Mouse (Mus musculus) fat pad, adult 2 months (tissue): Measurements from ENCODE around the gene Pik3r5.

ENCODE experiments used
- DNase-seq: peaks from one replicate; pipeline ENCODE4 v3.0.0-alpha.2; 2011; ENCODE audit warnings: low read depth, low spot score; ENCODE audit errors: extremely low read depth

Pik3r5 gene

DNA sequence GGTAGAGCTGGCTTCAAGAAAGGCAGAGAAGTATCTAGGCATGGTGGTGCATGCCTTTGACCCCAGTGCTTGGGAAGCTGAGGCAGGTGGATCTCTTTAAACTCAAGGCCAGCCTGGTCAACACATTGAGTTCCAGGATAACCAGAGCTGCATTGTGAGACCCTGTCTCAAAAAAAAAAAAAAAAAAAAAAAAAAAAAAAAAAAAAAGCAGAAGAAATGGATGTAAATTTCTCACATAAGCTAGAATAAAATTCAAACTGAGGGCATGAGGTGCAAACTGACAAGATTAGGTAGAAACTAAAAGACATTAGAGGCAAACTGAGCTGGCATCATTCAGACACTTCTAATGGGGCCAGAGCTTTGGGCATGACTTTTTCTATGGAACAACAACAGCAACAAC lies 50.1 kb downstream of the Pik3r5 start:
- no peak for DNase-seq

DNA sequence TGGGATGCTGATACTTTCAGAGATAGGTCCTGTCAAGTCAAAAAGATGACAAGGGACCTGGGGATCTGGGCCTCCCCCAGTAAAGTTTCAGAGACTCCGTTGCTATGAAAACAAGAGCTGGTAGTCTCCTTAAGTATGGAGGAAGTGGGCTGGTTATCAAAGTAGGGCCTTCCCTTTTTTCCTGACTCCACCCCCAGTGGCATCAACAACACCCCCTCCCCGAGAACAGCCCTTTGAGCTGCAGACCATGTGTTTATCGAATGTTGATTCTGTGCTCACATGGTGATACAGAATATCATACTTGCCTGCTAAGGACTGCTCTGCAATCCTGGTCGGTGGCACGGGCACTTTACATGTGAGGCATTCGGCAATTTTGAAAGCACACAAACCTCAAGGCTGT lies 51.3 kb downstream of the Pik3r5 start:
- no peak for DNase-seq

DNA sequence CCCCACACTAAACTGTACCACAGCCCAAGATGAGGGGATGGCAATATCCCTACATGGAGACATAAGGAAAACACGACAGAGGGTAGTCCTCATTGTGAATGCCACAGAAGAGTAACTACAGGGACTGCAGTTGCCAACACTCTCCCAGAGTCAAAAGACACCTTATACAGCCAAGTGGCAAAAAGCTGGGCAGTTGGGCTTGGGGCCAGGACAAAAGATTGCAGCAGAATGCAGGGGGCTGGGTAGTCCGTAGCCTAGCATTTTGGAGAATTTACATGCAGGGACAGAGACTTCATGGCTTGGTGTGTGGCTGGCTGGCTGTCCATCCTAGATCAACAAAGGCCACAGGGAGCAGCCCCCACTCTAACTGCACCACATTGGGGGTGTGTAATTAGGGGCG lies 52.5 kb downstream of the Pik3r5 start:
- no peak for DNase-seq

DNA sequence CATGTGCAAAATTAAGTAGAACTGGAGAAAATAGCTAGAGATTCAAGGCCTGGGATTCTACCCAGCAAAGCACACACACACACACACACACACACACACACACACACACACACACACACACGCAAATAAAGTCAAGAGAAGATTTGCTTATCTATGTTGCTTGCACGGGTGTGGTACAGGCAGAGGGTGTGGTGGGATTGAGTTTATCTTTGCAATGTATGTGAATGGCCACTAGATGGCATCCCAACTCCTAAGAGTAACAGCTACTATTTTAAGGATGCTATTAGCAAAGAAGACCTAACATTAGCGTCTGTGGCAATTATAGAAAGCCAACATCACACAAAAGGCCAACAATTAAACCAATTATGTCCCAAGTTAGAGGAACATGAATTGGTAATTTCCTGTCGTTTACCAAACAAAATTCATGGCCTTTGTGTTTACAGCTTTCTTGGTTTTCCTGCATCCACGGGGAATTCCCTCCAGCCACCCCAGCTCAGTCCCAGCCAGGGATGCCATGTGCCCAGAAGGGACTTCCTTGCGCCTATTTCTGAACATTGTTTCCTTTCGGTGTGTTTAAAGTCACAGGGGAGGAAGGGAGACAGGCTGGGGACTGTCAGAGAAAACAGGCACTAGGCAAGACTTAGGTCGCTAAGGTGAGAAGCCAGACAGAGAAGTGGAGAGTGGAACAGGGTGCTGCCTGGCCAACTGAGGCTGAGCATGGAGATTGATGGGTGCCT lies 53.5 kb downstream of the Pik3r5 start:
- DNase-seq = no peak

DNA sequence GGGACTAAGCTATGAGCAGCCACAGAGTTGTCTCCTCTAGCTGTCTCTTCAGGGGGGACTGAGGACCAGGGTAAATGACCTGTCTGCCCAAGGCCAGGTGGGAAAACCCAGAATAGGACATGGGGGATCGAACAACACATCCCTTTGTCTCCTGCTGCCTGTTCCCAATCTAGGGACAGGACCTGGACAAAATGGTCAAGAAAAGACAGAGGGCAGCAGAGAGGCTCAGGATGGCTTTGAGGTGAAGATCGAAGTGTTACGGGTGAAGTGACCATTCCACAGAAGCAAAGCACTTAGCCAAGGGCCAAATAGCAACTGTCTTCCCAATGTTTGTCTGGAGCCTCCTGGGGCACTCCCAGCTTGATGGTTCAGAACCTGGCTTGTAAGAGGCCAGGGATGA lies 54.2 kb downstream of the Pik3r5 start:
- no peak for DNase-seq

DNA sequence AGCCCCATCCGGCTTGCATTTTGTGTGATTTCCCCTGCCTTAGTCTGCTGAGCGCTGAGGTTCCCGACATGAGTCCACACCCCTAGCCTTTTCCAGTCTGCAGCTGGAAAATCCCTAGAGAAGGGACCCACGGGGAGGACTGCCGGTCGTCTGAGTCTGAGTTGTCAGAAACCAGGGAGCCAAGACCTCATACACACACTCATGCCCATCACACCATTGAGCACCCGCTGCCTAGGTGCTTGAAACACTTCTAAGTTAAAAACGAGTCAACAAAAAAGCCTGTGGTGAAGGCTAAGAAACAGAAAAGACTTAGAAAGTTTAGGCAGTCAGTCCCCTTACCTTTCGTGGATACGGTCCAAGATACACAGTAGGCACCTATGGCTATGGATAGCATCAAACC lies 55.8 kb downstream of the Pik3r5 start:
- DNase-seq = no peak

DNA sequence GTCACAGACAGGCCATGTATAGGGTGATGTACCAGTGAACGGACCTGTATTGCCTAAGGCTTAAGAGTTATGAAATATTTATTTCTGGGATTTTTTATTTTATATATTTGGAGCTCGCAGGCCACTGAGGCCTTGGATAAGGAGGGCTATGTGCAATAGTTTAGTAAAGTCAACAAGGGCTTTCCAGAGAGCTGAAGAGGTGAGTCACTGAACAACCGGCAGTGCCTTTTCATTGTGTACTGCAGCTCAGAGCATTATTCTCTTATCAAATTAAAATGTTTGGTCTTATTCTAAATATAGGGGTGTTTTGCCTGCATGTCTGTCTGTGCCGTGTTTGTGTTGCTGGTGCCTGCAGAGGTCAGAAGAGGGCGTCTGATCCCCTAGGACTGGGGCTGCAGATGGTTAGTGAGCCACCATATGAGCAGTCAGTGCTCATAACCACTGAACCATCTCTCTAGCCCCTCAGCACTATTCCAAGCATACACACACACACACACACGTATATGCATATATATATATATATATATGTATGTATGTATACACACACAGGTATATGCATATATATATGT lies 56.4 kb downstream of the Pik3r5 start:
- DNase-seq = no peak

DNA sequence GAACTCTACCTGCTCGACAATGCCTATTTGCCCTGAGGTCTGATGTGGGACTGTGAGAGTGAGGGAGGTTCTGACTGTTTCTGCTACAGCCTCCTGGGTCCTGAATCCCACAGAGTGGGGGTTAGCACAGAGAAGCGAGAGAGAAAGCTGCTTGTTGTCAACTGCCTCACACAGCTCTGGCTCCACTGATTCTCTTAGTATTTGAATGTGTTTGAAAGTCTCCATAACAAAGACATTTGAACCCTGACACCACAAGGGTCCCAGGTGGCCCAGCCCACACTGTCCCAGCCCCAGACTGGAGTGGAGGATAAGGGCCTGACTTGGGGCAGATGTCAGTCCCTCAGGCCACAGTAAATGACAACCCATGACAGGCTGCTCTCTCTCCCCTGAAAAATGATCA lies 57.3 kb downstream of the Pik3r5 start:
- DNase-seq = no peak

DNA sequence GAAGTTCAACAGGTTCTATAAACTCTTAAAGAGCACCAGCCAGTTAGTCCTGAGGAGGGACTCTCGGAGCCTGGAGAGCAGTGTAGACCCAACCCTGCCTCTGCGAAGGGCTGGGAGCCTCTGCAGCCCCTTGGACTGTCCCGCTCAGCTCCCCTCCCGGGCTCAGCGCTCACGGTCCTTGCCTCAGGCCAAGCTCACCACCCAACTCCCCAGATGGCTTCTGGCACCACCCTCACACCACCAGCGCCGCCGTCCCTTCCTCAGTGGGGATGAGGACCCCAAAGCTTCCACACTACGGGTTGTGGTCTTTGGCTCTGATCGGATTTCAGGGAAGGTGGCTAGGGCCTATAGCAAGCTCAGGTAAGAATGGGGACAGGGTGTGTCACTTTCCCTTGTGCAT lies 60.7 kb downstream of the Pik3r5 start:
- DNase-seq = no peak

DNA sequence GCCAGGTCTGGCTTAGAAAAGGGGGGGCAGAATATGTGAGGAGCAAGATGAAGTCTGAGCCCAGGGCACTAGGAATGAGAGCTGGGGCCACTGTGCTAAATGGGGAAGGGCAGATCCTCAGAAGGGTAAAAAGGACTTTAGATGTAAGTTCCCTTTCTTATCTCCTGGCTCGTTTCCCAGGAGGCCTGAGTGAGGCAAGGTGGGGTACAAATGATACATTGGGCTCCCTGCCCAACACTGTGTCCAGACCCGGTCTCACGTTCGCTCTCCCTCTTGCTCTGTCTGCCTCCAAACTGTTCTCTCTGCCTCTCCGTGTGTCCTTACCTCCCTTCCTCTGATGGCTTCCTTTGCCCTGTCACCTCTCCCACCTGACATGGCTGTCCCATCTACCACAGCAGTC lies 61.8 kb downstream of the Pik3r5 start:
- no peak for DNase-seq

DNA sequence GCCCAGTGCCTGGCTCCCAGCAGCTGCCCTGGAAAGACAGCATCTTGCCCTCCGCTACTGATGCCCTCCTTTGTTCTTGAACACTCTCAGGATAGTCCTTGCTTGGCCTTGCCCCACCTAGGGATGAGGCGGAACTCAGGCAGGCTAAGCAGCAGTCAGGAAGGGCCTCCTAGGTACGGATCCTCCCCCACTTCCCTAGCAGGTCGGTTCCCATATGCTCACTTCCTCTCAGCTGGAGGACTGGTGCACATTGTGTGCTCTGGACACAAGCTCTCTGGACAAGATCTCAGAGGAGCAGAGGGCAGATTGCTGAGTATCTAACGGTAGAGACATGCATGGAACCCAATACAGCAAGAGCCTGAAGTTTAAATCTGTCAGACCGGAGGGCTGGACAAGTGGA lies 65.2 kb downstream of the Pik3r5 start:
- no peak for DNase-seq

DNA sequence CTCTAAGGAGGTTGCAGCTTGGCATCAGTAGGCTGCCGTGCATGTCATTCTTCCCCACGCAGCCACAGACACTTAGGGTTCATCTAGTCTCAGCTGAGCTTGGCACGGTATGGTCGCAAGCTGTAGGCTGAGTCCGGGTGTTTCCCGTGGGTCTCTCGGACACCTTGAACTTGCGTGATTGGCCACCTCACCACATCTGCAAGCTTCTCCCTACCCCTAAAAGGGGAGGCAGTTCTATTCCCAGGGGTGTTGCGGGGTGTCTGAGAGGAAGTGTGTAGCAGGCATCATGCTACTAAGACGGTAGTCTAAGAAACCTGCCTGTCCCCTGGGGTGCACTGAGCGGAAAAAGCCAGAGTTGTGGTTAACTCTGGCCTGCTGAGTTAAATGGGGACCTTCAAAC lies 66.6 kb downstream of the Pik3r5 start:
- no peak for DNase-seq

DNA sequence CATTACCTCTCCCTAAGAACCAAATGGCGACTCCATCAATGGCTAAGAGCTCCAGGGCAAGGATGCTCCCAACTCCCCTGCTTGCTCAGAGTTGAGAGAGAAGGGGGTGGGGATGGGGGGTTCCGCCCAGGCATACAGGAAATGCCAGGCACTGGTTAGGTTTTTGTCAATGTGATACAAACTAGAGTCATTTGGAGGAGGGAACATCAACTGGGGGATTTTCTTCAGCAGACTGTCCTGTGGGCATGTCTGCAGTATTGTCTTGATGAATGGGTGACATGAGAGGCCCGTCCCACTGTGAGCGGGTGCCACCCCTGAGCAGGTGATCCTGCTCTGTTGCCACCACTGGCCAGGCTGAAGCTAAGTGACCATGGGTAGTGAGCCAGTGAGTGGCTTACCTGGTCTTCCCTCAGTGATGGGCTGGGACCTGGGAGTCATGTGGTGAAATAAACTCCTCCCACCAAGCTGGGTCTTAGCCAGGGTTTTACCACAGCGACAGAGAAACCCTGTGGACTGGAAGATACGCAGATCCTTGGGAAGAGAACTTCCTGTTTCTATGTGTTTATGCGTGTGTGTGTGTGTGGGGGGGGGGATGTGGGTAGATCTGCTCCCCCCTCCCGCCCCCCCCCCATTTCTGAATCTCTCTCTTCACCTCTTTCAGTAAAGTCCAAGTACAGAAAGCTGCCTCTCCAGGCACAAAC lies 67.2 kb downstream of the Pik3r5 start:
- DNase-seq = no peak

DNA sequence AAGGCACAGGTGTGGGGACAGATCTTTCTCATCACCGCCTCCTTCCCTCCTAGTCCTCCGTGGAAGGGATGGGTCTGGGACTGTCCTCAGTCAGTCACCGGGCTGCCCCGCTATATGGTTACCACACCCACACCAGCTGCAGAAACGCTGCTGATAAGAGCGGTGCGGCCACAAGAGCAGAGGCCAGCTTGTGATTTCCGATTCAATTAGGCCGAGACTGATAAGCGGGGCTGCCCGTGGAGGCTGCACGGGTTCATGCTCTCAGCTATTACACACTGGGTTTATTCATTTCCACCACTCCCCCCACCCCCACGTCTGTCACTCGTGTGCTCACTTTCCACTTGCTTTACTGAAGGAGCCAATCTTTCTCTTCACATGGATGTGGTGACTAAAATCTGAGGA lies 69.0 kb downstream of the Pik3r5 start:
- DNase-seq = no peak

DNA sequence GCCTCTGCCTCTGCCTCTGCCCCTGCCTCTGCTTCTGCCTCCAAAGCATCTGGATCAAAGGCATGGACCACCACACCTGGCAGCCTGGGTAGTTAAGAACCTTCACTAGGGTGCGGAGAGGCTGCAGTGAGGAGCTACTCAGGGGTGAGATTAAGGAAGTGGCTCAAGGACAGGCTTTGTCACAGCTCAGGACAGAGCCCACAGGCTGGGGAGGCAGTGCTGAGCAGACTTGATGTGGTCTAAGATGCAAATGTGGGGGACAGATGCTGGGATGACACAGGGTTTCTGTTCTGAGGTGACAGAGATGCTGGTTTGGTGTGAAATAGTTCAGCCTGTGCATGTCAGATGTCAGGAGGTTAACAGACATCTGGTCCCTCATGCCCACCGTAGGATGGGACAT lies 70.5 kb downstream of the Pik3r5 start:
- DNase-seq = no peak

DNA sequence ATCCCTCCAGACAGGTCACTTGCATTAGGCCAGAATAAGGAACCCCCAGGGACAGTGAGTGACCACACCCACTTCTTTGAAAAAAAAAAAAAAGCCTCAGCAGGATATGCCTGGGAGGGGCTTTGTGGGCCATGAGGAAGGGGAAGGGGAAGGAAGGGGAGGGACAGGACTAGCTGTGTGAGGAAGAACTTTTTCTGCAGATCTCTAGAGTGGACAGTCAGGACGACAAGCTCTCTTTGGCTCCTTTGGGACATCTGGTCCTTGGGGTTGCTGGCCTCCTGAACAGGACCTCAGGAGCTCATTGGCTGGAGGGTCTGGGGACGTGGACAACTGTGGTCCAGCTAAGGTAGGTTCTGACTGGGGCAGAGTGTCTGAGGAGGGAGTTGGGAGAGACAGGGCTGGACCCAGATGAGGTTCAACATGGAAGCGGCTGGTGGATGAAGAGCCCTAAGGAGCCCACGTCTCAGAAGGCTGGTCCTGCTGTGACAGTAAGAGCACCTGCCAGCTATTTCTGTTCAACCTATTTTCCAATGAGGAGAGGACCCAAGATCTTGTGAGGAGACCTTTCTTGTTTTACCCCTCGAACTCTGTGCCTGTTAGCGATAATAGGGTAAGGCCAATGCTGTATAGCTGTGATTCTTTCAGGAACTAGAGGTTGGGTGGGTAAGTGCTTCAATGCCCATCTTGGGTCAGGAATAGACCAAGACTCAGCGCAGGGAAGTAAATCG lies 71.1 kb downstream of the Pik3r5 start, which contains the start of gene Pik3r6:
Gene Pik3r6 (plus strand): TSS at position 118 of the 728 bp plus-strand sequence.
- no peak for DNase-seq

DNA sequence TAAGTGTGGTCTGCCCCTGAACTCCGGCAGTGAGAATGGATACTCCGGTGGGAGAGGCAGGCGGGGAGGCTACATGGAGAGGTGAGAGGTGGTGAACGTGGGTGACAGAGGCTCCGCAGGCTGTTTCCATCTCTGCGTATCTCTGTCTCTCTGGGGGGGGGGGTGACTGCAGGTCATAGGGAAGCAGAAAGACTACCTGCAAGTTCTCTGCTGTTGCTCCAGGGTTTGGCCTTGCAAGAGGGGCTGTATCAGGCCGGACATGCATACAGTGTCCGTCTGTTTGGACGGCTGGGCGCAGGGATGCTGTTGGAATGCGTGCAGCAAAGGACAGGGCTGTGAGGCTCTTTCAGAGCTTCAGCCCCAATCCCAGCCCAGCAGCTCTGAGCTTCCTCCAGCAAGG lies 73.0 kb downstream of the Pik3r5 start:
- no peak for DNase-seq

DNA sequence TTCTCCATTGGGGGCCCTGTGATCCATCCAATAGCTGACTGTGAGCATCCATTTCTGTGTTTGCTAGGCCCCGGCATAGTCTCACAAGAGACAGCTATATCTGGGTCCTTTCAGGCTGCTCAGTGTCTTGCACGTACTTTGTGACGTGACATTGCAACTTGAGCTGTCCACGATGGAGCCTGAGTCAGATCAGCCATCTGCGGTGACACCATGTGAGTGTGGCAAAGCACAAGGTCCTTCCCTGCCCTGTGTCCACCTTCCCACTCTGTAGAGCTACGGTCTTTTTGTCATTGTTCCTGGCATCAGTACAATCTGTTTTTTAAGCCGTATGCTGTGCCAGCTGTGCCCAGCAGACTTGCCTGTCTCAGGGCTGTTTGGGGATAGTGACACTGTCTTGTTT lies 75.3 kb downstream of the Pik3r5 start:
- no peak for DNase-seq

DNA sequence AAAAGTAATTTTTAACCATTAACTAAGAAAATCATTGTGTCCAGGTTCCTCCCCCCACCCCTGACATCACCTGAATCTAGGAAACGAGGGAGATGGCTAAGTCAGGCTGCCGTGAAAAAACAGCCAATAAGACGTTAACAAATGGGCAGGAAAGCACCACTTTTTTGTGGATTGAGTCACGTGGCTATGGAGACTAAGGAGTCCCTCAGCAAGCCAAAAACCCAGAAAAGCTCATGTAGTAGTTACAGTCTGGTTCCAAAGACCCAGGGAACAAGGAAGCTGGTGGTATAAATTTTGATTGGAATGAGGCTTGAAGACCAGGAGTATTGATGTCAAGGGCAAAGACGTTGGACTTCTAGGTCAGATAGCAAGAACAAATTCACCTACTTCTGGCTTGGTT lies 76.7 kb downstream of the Pik3r5 start:
- no peak for DNase-seq

DNA sequence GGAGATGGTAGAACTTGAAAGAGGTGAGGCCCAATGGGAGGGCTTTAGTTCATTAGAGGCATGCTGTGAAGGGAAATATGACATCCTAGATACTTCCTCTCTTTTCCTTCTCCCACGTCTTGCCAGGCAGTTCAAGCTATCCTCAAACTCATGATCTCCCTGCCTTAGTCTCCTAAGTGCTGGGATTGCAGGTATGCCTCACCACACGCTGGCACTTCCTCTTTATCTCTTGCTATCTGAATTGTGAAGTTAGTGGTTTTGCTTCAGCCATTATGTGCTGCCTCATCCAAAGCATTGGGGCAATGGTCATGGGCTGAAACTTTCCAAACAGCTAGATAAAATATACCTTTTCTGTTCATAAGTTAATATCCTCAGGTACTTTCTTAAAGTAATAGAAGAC lies 77.3 kb downstream of the Pik3r5 start:
- no peak for DNase-seq

DNA sequence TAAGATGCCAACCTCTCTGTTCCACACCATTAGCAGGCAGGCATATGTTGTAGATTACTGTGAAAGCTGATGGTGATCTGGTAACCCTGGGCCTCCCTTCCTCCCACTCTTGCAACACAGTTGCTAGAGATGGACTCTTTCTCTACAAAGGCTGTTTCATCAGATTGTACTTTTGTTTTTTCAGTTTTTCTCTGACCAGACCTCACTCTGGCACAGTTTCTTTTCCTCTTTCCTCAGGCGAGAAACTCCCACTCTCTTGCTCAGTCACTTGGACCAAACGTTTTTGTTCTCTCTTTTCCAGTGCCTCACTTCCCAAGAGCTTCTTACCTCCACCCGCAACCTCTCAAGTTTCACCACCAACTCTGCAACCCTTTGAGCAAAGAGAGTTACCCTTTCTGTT lies 82.0 kb downstream of the Pik3r5 start:
- DNase-seq = no peak

DNA sequence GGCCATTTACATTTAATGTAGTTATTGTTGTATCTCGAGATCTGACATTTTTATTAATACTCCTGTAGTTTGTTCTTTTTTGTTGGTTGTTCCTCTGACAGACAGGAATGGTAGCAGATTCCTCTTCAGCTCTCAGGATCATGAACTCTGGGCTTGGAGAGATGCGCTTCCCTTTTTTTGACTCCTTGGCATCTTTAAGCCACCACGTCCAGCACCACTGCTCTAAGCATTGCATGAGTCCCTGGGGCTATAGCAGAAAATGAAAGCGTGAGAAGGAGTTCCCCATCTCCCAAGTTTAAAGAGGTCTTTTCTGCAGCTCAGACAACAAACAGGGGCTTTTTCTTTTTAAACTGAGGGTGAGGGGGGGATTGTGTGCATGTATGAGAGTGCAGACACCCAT lies 87.4 kb downstream of the Pik3r5 start:
- no peak for DNase-seq
